Mouse (Mus musculus) midbrain, embryonic 16.5 days (tissue): ENCODE measurements around the gene Gm21663. TPM values are rescaled to one million over a fixed set of nuclear protein-coding genes. Genes with fewer than 3 reads are reported as not detected.
"Not testable (repeated sequence)": the region's sequence is repeated elsewhere in the genome, so short reads cannot be mapped to it uniquely, and the experiment has no call there.

ENCODE experiments used
- ATAC-seq: fragments of 200-750 bp; cut with Nextera tagmentation; 2 replicates; pipeline ENCODE4 v1.8.0; 2017; ENCODE audit warnings: moderate TSS enrichment
- H3K27ac ChIP-seq: fragments of 300-500 bp; sonication (generic); 2 replicates; pipeline ENCODE4 v1.5.1; 2014; ENCODE audit warnings: mild to moderate bottlenecking, low read length, mixed read lengths
- H3K27me3 ChIP-seq: fragments of 300-500 bp; sonication (generic); 2 replicates; pipeline ENCODE4 v1.6.1; 2014; ENCODE audit warnings: low read depth, low read length, mixed read lengths; ENCODE audit not compliant: control insufficient read depth, insufficient read depth
- H3K36me3 ChIP-seq: fragments of 300-500 bp; sonication (generic); 2 replicates; pipeline ENCODE4 v1.6.1; 2014; ENCODE audit warnings: mild to moderate bottlenecking, low read length, moderate library complexity, mixed read lengths; ENCODE audit not compliant: control insufficient read depth, insufficient read depth
- H3K4me1 ChIP-seq: fragments of 300-500 bp; sonication (generic); 2 replicates; pipeline ENCODE4 v1.6.1; 2014; ENCODE audit warnings: mild to moderate bottlenecking, low read length, mixed read lengths; ENCODE audit not compliant: control insufficient read depth, insufficient read depth
- H3K4me2 ChIP-seq: fragments of 300-500 bp; sonication (generic); 2 replicates; pipeline ENCODE4 v1.6.1; 2014; ENCODE audit warnings: mild to moderate bottlenecking, low read length, mixed read lengths
- H3K4me3 ChIP-seq: fragments of 300-500 bp; sonication (generic); 2 replicates; pipeline ENCODE4 v1.5.1; 2014; ENCODE audit warnings: low read depth, mild to moderate bottlenecking, low read length, moderate library complexity, mixed read lengths
- H3K9ac ChIP-seq: fragments of 300-500 bp; sonication (generic); 2 replicates; pipeline ENCODE4 v1.6.1; 2014; ENCODE audit warnings: low read depth, low read length, mixed read lengths
- H3K9me3 ChIP-seq: fragments of 300-500 bp; sonication (generic); replicated peaks from 2 replicates; pipeline ENCODE4 v1.6.1; 2014; ENCODE audit warnings: mild to moderate bottlenecking, low read length, mixed read lengths; ENCODE audit not compliant: control insufficient read depth, poor library complexity, severe bottlenecking
- WGBS: fragments of 180-500 bp; shearing (Covaris S2); extraction: QIAGEN DNeasy Blood & Tissue Kit; methylation state at CpG from one replicate; pipeline ENCODE4 v1.1.7; 2014; 5-methylcytosine and 5-hydroxymethylcytosine counted together
- polyA plus RNA-seq: library from polyadenylated mRNA; unstranded; fragments of >200 nt; fragmentation: Nextera tagmentation; extraction: Ambion mirVana; gene quantifications from 2 replicates; pipeline ENCODE4 v1.2.1, GENCODE M21; 2015

Gm21663 gene
- polyA plus RNA-seq, result 0.09 TPM in 1 of 2 replicates, not detected in the other

- not testable (repeated sequence) for H3K27me3 ChIP-seq, H3K9me3 ChIP-seq, H3K4me1 ChIP-seq, H3K27ac ChIP-seq, H3K4me3 ChIP-seq, H3K4me2 ChIP-seq, H3K36me3 ChIP-seq, H3K9ac ChIP-seq, ATAC-seq
- WGBS, result 58% methylated on average over 2 of the region's 2 CpGs
These were observed at the start of gene Gm21663 for GRCm38 (mm10) chr5:25942281-25942680. Gm21663 (minus strand) TSS chr5:25942381.

DNA sequence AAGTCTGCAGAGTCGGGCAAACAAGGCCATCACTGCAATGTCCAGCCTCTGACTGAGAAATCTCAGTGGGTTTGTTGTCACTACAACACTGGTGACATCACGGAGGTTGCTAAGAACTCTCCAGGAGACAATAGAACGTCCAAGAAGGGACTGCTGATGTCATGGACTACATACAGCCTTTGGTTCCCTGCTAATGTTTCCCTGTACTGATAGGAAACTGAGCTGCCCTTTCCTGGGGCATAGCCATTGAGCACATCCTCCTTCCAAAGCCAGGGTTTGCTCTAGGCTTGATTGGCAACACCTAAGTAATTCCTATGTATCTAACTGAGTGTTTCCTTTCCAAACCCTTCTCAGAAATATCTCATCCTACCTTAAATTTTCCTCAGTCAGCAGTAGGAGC lies 46.4 kb upstream of the Gm21663 start, which contains the start of gene Gm21698:
Gm21698 (minus strand) TSS at position 101 of the 400 bp plus-strand sequence.
- H3K4me3 ChIP-seq, H3K9me3 ChIP-seq, ATAC-seq, H3K9ac ChIP-seq, H3K36me3 ChIP-seq, H3K27me3 ChIP-seq, H3K4me2 ChIP-seq, H3K27ac ChIP-seq, H3K4me1 ChIP-seq: not testable (repeated sequence)
- no CpG with 5 or more reads among the region's 3 CpGs for WGBS

DNA sequence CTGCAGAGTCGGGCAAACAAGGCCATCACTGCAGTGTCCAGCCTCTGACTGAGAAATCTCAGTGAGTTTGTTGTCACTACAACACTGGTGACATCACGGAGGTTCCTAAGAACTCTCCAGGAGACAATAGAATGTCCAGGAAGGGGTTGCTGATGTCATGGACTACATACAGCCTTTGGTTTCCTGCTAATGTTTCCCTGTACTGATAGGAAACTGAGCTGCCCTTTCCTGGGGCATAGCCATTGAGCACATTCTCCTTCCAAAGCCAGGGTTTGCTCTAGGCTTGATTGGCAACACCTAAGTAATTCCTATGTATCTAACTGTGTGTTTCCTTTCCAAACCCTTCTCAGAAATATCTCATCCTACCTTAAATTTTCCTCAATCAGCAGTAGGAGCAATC lies 30.4 kb upstream of the Gm21663 start, which contains the start of gene Gm21680:
Gm21680 (minus strand) TSS at position 101 of the 400 bp plus-strand sequence.
- not testable (repeated sequence) for H3K9ac ChIP-seq, ATAC-seq, H3K36me3 ChIP-seq, H3K4me3 ChIP-seq, H3K4me1 ChIP-seq, H3K27ac ChIP-seq, H3K4me2 ChIP-seq, H3K9me3 ChIP-seq, H3K27me3 ChIP-seq
- no CpG with 5 or more reads among the region's 2 CpGs for WGBS

DNA sequence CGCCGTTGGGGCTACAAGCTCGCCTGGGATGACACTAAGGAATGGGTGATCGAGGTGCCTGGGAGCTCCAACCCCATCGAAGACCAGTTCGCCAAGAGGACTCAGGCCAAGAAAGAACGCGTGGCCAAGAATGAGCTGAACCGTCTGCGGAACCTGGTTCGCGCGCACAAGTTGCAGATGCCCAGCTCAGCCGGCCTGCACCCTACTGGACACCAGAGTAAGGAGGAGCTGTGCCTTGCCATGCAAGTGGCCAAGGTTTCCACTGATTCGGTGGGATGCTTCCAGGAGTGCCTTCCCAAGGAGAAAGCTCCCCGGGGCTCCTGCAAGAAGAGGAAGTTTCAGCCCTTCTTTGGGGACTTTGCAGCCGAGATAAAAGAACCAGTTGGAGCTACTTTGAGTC lies 14.9 kb upstream of the Gm21663 start:
- not testable (repeated sequence) for H3K36me3 ChIP-seq, H3K9me3 ChIP-seq, H3K27ac ChIP-seq, H3K4me1 ChIP-seq, H3K27me3 ChIP-seq, H3K9ac ChIP-seq, ATAC-seq
- H3K4me2 ChIP-seq, result peak overlapping the region; percentile 45
- peak overlapping the region; percentile 22 for H3K4me3 ChIP-seq
- 68% methylated on average over 16 of the region's 17 CpGs for WGBS

- Histone ChIP-seq H3K4me2 (peak overlapping the region; percentile 45), H3K4me3 (peak overlapping the region; percentile 22)
- H3K27ac ChIP-seq, H3K4me1 ChIP-seq, H3K9ac ChIP-seq, H3K9me3 ChIP-seq, H3K36me3 ChIP-seq, H3K27me3 ChIP-seq: not testable (repeated sequence)
- 35% methylated on average over 30 of the region's 32 CpGs for WGBS
- peak; percentile 71 for ATAC-seq
These were observed 14.4 kb upstream of the Gm21663 start for GRCm38 (mm10) chr5:25956611-25957010.

DNA sequence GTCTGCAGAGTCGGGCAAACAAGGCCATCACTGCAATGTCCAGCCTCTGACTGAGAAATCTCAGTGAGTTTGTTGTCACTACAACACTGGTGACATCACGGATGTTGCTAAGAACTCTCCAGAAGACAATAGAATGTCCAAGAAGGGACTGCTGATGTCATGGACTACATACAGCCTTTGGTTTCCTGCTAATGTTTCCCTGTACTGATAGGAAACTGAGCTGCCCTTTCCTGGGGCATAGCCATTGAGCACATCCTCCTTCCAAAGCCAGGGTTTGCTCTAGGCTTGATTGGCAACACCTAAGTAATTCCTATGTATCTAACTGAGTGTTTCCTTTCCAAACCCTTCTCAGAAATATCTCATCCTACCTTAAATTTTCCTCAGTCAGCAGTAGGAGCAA lies 12.1 kb upstream of the Gm21663 start, which contains the start of gene Gm21671:
Gm21671 (minus strand) TSS at position 101 of the 400 bp plus-strand sequence.
- not testable (repeated sequence) for H3K4me2 ChIP-seq, H3K27ac ChIP-seq, H3K36me3 ChIP-seq, H3K9me3 ChIP-seq, H3K9ac ChIP-seq, H3K4me3 ChIP-seq, ATAC-seq, H3K4me1 ChIP-seq, H3K27me3 ChIP-seq
- whole genome bisulfite sequencing, result 67% methylated on average over 2 of the region's 2 CpGs

DNA sequence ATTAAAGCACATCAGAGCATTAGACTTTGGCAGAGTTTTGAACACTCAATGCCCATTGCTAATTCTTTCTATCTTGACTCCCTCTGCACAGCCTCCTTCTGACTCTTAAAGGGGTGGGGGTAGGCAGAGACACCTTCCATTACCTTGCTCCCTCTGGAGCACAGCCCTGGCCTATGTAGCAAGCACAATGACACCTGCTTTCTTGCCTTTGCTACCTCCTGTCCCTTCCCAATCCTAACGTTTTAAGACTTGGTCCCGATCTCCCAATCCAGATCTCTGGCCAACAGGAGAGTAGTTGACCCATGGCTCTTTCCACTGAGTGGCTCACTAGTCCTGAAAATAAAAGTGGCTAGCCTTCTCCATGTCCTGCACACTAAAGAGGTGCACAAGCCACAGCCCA lies 3.2 kb upstream of the Gm21663 start:
- not testable (repeated sequence) for H3K4me2 ChIP-seq, H3K4me3 ChIP-seq, H3K9ac ChIP-seq, H3K4me1 ChIP-seq, H3K9me3 ChIP-seq, H3K36me3 ChIP-seq, H3K27me3 ChIP-seq, H3K27ac ChIP-seq, ATAC-seq
- WGBS, result 88% methylated on average over 2 of the region's 2 CpGs

- H3K9ac ChIP-seq, result no peak overlapping the region
These were observed 50.9 kb downstream of the Gm21663 start for GRCm38 (mm10) chr5:25891321-25891720.

GRCm38 (mm10) chr5:25889746-25890382 lies 52.3 kb downstream of the Gm21663 start:
- Histone ChIP-seq H3K36me3 (no peaks in the 10 kb centered on the region), H3K4me3 (no peak overlapping the region), H3K27ac (no peak overlapping the region), H3K4me2 (no peak overlapping the region), H3K27me3 (no peaks in the 10 kb centered on the region), H3K9ac (no peak overlapping the region), H3K4me1 (peaks cover 3% of the 10 kb centered on the region; the same call in 1 of the 2 replicates), H3K9me3 (no peaks in the 10 kb centered on the region; the same call in 1 of the 2 replicates)
- WGBS, result 49% methylated on average over 3 of the region's 3 CpGs
- no peak for ATAC-seq

More at GRCm38 (mm10) chr5:25891321-25891720, 50.9 kb downstream of the Gm21663 start:
- peaks cover 3% of the 10 kb centered on the region; the same call in 1 of the 2 replicates for H3K4me1 ChIP-seq
- no peak for ATAC-seq
- H3K4me2 ChIP-seq, result no peak overlapping the region
- WGBS, result 78% methylated on average over 1 of the region's 1 CpGs
- no peaks in the 10 kb centered on the region for H3K36me3 ChIP-seq
- no peaks in the 10 kb centered on the region for H3K27me3 ChIP-seq
- H3K9me3 ChIP-seq, result no peaks in the 10 kb centered on the region
- H3K4me3 ChIP-seq, result no peak overlapping the region
- H3K27ac ChIP-seq, result no peak overlapping the region
